Mouse (Mus musculus) Muller cell, postnatal 12 days (primary cell): Measurements from ENCODE around the gene Fam118a.
"Not testable (repeated sequence)": the region's sequence is repeated elsewhere in the genome, so short reads cannot be mapped to it uniquely, and the experiment has no call there.

Experiments
- DNase-seq: peaks from one replicate; pipeline ENCODE4 v3.0.0-alpha.2; 2015; ENCODE audit errors: inconsistent ontology term

Fam118a gene

DNA sequence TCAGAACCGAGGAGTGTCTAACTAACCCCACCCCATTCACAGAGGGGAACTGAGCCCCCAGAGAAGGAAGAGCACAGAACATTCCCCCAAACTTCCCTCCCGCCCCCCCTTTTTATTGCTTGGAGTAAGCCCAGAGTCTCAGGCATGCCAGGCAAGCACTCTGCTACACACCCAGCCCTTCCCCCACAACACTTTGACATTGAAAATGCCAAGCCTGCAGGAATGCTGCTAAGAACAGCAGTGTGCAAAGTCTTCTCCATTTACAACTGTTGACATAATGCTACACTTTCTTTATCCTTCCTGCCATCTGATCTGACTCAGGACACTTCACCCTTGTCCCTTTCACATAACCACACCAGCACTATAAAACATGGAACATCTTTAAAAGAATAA, 16.1 kb upstream of the Fam118a start:
- DNase-seq = no peak

DNA sequence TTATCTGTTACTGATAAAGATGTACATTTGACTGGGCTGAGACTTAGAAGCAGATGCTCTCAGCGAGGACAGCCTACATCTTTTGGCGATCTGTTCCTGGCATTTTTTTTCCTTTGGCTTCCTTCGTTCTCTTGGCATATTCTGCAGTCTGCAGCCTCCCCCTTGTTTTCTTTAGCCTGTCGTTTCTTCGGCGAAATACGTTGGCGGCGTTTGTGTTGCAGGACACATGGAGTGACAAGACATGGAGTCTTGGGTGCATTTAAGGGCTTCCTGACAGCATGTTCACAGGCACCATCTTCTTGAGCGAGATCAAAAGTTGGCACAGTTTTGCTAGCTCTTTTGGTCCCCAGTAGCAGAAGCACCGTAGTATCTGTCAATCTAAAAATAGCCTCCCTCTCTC, 13.0 kb upstream of the Fam118a start:
- no peak for DNase-seq

DNA sequence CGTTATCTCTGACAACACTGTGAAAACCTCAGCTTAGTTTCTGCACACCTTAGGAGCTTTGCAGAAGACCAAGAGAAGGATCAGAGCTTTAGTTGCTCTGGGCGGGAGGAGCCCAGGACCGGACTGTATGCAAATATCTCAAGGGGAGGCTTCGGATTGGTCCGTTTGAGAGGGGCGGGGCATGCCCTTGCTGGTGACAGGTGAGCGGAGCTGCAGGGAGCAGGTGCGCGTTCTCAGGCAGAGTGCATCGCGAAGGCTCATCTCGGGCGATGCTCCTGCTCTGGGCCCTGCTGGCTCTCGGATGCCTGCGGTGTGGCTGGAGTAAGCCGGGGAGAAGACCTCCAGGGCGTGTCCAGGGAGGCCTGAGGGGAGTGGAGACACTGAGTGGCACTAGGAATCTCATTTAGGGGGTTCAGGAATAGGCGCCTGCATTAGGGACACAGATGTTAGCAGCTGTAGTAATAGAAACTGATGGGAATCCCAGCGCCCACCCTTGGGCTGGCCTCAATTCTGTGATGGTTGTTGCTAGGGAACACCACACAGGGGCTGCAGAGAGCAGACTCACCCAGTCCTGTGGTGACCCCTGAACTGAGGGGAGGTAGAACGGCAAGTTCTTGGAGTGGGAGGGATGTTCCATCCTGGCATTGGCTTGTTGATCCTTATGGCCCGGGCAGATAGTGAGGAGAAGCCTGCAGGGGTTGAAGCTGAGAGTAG, 11.6 kb upstream of the Fam118a start, which contains the start of gene Upk3a:
TSS of gene Upk3a (plus strand) at position 191 of the 714 bp plus-strand sequence.
- no peak for DNase-seq

DNA sequence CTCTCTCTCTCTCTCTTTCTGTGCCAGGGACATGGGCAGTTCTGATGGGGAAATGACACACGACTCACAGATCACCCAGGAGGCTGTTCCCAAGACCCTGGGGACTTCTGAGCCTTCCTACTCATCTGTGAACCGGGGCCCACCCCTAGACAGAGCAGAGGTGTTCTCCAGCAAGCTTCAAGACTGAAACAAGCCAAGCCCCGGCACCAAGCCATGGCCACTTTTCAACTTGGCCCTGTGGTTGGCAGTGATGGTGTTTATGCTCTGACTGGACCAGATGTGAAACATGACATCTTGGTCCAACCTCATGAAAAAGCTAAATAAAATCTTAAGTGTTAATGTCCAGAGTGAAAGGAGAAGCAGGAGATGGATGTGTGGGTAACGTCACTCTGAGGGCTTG, 6.5 kb upstream of the Fam118a start:
- DNase-seq = no peak

DNA sequence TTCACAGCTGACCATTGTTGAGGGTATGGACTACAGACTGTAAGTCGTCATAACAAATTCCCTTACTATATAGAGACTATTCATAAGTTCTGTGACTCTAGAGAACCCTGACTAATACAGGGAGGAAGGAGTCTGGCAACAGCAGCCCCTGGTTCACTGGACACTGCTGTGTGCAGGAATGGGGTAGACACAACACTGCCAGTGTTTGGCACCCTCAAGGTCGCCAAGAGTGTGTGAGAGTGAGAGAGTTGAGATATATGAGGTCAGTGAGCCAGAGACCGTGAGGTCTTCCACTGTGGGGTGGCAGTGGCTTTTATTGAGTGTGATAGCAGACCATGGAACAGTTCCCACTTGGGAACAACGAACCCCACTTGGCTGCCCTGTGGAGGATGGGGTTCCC, 2.6 kb upstream of the Fam118a start:
- no peak for DNase-seq

DNA sequence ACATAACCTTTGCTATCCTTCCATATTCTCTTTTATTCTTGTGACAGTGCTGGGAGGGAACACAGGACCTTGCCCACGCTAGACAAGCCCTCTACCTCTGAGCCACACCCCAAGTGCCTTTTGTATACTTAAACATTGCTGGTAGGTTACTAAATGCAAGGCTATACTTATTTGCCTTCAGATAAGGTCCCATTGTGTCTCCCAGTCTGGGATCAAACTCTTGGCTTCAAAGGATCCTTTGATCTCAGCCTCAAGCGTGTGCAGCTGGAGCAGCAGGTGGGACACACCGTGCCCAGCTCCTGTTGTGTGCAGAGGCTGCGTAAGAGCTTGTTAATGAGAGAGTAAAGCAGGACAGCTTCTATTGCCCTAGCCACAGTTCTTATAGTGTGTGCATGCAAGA, 1.0 kb upstream of the Fam118a start:
- DNase-seq = no peak

DNA sequence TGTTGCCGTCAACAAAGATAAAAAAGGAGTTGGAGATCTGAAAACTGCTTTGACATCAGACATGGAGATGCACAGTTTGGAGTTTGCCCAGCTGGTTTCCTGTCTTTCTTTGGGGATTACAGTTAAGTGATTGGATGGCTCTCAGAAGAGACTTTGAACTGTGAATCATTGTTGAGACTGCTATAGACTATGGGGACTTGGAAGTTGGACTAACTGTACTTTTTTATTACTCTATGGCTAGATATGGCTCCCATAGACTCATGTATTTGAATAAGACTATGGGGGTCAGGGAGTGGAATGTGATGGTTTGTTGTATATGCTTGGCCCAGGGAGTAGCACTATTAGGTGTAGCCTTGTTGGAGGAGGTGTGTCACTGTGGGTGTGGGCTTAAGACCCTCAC, 1.9 kb downstream of the Fam118a start:
- DNase-seq = not testable (repeated sequence)

DNA sequence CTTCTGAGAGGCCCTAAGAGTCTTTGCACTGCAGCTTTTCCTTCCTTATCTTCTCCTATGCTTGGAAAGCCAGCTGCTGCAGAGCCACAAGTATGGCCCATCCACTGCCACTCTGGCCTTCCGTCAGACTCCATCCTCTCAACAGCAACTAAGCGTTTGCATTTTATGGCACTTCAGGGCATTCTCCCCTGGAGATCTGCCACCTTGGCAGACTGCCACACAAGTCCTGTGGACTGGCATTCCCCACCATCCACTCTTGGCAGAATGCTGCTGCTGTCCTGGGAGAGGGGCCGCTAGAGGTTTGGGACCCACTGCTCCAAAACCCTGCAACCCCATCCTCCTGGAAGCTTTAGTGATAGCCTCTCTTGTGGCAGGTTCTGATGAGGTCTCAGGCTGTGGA, 3.1 kb downstream of the Fam118a start:
- DNase-seq = peak; percentile 36

DNA sequence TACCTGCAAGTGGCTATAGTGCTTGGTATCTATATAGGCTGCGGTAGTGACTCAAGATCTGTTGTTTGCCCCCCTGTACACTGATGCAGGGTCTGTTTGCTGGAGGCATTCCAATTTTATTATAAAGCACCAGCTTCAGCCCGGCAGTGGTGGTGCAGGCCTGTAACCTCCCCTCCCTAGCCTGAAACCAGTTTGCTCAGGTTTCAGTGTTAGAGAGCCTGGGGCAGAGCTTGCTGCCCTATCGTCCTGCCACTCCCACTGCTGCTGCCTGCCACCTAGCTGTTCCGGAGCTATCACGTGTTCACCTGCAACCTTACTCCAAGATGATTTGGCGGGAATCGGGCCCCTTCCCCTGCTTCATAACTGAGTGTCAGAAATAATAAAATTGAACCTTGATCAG, 5.2 kb downstream of the Fam118a start:
- not testable (repeated sequence) for DNase-seq

DNA sequence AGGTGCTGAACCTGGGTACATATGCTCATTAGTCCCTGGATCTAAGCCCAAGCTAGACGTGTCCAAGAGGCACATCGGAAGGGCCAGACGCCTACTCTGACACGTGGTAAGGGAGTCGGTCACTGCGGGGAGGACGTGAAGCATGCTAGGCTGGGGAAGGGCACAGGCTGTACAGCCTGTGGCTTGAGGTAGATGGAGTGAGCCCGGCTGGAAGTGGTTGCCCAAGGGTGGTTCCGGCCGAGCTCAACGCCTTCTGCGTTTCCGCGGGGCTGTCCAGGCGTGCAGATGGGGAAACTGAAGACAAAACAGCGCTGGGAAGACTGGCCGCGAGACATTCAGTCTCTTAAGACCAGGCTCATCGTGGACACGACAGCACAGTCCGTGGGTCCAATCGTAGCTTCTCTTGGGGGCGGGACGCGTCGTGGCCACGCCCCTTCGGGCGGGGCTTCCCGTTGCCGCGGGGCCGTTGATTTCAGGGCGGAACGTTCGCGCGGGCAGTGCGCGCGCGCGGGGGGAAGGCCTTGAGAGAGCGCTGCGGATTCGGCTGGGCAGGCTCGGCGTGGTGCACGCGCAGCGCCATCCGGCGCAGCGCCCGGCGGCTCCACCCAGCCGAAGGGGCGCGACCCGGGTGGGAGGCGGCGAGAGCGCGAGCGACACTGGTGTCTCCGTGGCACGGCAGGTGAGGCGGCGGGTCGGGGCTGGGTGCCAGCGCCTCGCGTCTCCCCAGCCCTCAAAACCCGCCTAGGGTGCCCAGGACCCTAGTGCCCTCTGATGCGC, 8.0 kb downstream of the Fam118a start:
- peak; percentile 99 for DNase-seq

DNA sequence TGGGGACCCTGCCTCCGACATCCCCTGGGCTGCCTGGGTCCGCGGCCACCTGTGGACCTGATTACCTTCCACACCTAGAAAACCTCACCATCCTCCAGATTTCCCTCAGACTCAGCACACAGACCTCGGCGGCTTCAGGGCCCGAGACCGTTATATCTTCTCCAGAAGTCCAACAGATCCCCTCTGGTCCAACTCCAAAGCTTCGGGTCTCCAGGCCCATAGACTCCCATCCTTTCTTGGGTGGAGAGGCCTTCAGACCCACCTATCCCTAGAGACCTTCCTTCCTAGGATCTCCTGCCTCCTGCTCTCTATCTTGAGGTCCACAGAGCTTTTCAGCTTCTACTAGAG, 8.6 kb downstream of the Fam118a start:
- DNase-seq = no peak

DNA sequence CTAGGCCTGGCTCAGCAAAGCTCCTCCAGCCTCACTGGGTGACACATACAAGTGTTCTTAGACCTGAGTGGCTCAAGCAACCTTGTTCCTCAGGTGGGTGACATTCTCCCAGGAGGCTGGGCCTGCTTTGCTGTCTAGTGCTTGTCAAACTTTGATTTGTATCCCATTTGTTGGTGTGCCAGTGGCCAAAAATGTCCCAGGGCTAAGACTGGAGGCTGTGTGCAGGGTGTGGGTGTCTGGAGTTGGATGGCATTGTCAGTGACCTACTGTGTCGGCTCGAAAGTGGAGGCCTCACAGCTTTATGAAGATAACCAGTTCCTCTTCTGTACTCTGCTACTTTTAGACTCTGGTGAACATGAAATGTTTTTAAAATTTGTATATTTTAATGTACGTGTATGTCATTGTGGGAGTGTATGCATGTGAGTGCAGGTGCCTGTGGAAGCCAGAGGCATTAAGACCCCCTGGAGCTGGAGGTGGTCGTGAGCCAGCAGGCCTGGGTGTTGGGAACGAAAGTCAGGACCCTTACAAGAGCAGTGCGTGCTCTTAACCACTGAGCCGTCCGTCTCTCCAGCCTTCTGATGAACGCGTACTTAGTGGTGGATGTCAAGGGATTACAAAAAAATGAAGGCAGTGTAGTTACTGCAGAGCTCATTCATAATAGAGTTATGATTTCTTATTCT, 12.9 kb downstream of the Fam118a start:
- DNase-seq = peak; percentile 24

DNA sequence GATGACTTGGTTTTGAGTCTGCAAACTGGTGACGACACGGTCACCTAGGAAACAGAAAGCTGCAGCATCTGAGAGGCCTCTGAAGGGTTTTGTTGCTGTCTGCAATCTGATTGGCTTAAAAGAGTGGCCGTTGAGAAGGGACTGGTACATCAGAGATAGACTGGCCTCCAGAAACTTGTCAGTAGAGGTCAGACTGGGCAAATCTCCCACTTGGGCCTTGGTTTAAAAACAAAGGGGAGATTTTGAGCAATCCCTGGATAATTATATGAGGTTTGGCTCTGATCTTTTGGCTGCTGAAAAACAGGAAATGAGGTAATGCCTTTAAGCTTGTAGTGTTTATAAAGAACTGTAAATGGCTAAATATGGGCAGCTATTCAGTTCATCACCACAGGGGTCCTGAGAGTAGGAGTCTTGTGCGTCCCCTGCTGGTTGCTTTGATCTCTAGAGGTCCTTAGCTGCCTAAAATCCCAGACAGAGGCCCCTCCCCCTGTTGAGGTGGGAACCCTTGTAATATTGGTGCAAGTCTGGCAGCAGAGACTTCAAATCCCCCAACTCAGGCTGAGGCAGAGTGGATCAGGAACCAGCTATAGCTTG, 13.7 kb downstream of the Fam118a start:
- peak; percentile 96 for DNase-seq

DNA sequence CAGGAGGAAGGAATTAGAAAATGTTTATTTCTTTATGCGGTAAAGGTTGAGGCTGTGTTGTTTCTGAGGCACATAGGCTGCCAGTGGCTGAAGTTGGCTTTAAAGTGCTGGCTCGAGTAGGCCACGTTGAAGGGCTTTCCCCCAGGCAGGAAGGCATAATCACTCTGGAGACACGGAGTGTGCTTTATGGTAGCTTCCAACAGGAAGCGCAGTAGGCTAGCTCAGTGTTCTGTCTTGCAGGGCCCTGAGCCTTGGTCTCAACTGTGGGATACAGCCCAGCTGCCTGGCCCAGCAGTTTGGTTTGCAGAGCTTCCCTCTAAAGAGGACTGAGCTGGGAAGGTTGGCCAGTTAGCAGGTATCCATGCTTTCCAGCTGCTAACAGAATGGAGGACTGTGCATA, 14.4 kb downstream of the Fam118a start:
- no peak for DNase-seq

DNA sequence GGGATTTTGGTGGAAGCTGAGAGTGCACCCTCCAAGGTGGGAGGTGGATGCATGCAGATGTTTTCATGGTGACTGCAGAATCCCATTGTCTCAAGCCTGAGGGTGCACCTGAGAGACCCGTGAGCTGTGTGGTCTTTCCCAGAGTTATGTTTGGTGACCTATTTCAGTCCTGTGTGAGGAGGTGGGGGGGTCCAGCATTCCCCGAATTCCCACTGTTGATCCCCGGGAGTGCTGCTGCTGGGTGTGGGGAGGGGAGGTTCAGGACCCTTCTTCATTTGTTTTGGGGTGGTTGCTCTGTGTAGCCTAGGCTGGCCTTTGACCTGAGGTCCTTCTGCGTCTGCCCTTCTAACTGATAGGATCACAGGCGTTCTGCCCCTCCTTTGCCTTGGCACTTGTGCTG, 15.0 kb downstream of the Fam118a start:
- no peak for DNase-seq

DNA sequence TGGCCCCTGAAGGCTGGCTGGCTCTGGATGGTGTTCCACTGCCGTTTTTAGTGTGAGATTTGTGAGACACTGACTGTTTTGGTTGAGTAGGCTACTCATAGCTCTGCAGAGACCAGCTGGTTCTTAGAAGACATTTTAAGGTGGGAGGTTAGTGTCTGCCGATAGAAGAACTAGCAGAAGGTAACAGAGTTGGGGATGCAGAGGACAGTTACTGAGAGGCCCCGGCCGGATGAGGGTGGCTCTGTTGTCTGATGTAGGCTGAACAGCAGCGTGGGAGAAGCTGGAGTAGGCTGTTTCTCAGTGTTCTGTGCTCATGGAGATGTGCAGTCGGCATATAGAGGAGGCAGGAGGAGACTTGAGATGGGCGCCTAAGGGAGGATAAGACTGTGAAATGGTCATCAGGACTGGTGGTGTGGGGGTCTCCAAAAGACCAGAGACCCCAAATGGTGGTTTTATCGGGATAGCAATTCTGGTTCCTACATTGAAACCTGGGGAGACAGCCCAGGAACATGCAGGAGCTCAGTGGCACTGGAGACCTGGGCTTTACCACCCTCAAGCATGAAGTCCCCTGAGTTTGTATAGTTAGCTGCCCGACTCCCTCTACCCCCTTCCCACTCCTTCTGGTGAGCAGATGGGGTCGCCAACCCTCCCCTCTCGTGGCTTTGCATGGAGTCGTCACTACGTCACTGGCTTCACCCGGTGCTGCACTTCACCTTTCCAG, 17.6 kb downstream of the Fam118a start:
- no peak for DNase-seq

DNA sequence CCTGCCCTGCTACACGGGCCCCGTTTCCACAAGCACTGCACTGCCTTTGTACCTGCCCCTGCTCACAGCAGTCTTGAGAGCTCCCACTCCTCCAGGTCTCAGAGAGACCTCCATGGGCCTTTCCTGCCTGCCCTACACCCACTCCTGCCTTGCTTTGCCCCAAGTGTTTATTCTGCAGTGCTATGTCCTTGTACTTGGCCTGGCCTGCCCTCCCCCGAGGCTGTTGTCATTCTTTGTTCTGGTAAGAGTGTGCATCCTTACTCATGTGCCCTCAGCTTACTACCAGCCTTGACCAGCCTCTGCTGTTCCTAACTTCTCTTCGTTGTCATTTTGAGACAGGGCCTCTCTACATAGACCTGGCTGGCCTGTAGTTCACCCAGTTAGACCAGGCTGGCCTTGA, 19.1 kb downstream of the Fam118a start:
- DNase-seq = no peak

DNA sequence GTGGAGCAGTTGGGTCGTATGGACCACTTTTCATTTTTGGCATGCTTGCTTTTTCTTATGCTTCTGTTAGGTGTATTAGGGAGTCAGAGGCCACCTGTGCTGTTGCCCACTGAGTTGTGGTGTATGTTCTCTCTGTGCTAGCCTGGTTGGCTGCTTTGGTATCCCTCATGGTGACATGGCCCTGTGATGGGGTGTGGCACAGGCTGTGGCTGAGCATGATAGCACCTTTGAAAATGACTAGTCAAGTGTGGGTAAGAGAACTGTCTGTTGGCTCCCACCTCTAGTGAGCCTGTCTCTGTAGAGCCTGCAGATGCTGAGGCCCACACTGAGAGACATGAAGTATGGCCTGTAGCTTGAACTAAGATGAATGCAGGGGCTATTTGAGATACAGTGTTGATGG, 21.0 kb downstream of the Fam118a start:
- no peak for DNase-seq

DNA sequence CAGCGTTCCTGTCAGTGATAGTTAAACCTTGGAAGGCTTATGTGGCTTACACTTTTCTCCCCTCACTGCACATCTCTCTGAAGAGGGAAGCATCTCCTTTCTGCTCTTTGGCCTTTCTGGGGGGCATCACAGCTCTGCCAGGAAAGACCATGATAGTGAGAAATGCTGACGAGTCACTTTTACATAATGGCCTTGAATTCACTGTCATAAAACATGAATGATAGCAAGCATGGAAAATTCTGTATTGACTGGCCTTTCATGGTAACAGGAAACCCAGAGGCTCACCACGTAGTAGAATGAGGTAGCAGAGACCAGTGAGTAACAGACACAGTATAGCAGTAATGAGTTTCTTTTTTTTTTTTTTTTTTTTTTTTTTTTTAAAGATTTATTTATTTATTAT, 25.4 kb downstream of the Fam118a start:
- no peak for DNase-seq

DNA sequence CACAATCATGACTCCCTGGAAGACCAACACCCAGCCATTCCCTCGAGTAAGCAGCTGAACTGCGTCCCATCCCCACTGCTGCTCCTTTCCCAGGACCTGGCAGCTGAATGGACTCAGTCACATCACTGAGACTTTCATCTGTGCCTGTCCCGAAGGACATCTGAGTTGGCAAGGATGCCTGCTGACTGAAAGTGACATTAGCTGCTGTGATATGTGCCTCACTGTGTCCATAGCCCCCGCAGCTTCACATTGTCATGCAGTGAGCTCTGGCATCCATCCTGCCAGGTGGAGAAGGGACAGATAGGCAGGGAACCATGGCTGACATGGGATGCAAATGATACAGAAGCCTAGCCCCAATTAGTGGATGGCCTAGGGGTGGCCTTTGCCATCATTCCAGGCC, 26.4 kb downstream of the Fam118a start:
- no peak for DNase-seq

DNA sequence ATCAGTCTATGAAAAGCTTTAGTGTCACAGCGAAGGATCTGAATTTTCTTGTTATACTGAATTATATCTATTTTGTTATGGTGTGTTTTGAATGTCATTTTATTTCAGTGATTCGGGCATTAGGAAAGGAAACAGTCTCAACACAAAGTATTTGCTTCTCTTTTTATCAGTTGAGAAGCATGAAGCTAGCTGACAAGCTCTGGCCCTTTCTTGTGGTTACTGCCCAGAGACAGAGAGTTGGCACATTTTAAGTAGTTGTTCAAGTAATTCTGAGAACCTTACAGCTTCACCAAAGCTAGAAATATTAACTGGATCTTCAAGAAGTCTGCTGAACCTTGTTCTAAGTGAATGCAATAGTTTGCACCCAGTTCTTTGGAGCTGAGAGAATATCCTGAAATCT, 34.7 kb downstream of the Fam118a start:
- no peak for DNase-seq

DNA sequence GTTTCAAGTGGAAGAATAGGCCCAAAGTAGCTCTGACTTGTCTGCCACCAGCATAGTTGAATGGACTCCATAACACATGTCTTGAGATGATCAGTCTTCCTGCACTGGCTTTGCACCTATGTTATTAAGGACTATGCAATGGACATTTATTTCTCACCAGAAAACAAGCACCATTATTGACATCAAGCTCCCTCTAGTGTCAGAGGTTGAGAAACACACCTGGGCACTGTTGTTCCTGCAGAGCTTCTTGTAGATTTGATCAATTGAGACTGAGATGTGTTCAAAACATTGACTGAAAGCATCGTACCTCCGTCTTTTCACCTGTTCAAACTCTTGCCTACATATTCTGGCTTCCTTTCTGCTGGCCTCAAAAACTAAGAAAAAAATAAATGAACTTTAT, 41.8 kb downstream of the Fam118a start:
- DNase-seq = peak; percentile 25
